Mouse (Mus musculus): ENCODE measurements around the gene Dcaf12.
A peak's percentile ranks its signal among the peaks of the same experiment; 100 is the strongest.

DNA sequence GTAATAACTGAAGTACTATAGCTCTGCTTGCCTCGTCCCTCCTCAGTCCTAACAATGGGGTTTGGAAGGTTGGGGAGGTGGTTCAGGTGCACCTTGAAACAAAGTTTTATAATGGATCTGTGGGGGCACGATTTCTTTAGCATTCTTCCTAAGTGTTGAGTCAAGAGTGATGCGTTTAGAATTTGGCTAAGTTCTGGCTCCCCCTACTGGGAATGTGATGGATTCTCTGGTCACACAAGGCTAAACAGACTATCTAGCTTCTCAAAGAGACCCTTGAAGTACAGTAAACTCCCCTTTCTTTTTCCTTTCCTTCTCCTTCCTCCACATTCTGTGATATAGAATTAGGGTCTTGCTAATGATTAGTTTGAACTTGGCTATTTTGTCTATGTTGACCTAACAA, 28.3 kb downstream of the Dcaf12 start:
- TF ChIP-seq CTCF (IDR thresholded peaks at IDR 0.05; ENCODE audit: low read depth) (peak; percentile 79), EP300 (IDR thresholded peaks at IDR 0.05; ENCODE audit: low read depth) (no peak)
